Mouse (Mus musculus): ENCODE results near the gene Golga1.

Golga1 gene

DNA sequence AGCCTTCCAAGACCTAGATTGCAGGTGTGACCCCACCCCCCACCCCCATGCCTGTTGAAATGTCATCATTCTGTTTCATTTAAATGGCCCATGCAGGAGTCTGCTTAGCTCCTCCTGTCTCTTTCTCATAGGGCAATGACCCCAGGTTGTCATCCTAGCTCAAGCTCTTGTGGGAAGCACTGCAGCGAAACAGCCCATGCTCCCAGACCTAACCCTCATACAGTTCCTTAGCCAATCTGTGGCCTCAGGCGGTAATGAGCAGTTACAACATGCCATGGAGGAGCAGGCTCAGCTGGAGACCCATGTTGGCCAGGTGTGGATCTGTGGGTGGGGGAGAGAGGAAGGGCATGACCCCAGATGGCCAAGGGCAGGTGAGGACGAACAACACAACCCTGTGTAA lies 90.2 kb downstream of the Golga1 start:
- DNase-seq (ENCODE audit: low spot score in 2 of 2) = no peak

- DNase-seq (ENCODE audit: low spot score in 2 of 2) = no peak
Observed at GRCm38 (mm10) chr2:38974171-38974570, 91.2 kb downstream of the Golga1 start.

GRCm38 (mm10) chr2:38973701-38974100 lies 91.6 kb downstream of the Golga1 start:
- DNase-seq (ENCODE audit: low spot score in 2 of 2) = no peak

DNA sequence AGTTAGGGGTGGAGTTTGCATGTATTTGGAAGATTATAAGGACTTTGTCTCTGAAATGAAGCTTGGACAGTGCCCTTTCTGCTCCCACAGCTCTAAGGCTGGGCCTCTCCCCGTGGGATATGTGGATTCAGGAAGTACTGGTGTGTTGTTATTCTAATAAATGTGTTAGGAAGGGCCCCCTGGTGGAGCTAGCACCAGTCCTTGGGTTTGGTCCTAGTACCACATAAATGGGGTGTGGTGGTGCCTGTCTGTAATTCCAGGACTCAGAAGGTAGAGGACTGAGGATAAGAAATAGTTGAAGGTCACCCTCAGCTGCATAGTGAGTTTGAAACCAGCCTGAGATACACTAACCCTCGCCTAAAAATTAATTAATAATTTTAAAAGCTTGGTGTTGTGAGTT lies 92.1 kb downstream of the Golga1 start:
- DNase-seq (ENCODE audit: low spot score in 2 of 2) = no peak

- no peak for DNase-seq (ENCODE audit: low spot score in 2 of 2)
Observed at GRCm38 (mm10) chr2:38970057-38970456, 95.3 kb downstream of the Golga1 start.

DNA sequence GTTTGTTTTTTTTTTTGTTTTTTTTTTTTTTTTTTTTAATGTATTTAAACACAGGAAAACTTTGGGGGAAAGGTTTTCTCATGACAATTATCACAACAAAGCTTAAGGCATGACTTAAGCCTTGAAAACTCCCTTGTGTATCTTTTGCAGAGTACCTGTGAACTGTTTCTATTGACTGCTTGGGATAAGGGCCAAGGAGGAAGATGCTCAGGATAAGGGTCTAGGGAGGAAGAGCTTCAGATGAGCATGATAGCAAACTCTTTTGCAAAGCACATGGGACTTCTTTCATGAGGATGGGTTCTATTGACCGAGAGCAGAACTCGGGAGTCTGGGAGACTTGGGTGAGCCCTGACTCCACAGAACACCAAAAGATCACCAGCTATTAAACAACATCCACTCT lies 95.7 kb downstream of the Golga1 start:
- DNase-seq (ENCODE audit: low spot score in 2 of 2) = no peak

All from natural killer cell, adult 2 months (primary cell).